Mouse (Mus musculus) embryonic stem cell, embryonic (primary cell): Measurements from ENCODE around the gene Tas1r3.

ENCODE experiments used
- CTCF ChIA-PET, 4 experiments: fragments of 300-600 bp in 2 of 4; fragments of 350-600 bp in 2 of 4; sonication (Branson Sonifier 250); formaldehyde crosslinking; loops; one replicate each; lab custom pipeline; 2022; ENCODE audit warnings: inconsistent platforms in 2 of 4; lab: Charles Lee
- POLR2A ChIA-PET, 4 experiments: fragments of 300-600 bp in 2 of 4; fragments of 350-600 bp in 2 of 4; sonication (Branson Sonifier 250); formaldehyde crosslinking; loops; one replicate each; lab custom pipeline; 2022; ENCODE audit warnings: antibody characterized with exemption in 4 of 4, inconsistent platforms in 1 of 4; lab: Charles Lee

The Tas1r3 gene

GRCm38 (mm10) chr4:155892438-155893211 lies 29.5 kb upstream of the Tas1r3 start:
- CTCF ChIA-PET, result interaction anchor here in 1 of 4 experiments (1.9 to 2.8 kb wide), 2 partner anchors 59 to 67 kb away, joined by 4 to 7 read pairs; no protein-coding TSS in a partner anchor
- POLR2A ChIA-PET, result interaction anchor here in 3 of 4 experiments (0.6 to 3.4 kb wide), 19 partner anchors 8 to 223 kb away, joined by 3 to 9 read pairs (median 4); partner anchors contain the start of genes Ube2j2 (in 2 of the 3), 9430015G10Rik (in 1 of the 3), Aurkaip1 (in 1 of the 3) and Cptp (in 1 of the 3)

GRCm38 (mm10) chr4:155892017-155892416 lies 28.9 kb upstream of the Tas1r3 start:
- CTCF ChIA-PET, result interaction anchor here in 3 of 4 experiments (0.6 to 2.8 kb wide), 6 partner anchors 12 to 186 kb away, joined by 3 to 7 read pairs (median 3); no protein-coding TSS in a partner anchor
- POLR2A ChIA-PET, result interaction anchor here in 3 of 4 experiments (0.6 to 3.4 kb wide), 24 partner anchors 9 to 306 kb away, joined by 3 to 9 read pairs (median 4); partner anchors contain the start of genes Ube2j2 (in 3 of the 3), 9430015G10Rik (in 1 of the 3), Aurkaip1 (in 1 of the 3) and C1qtnf12 (in 1 of the 3)

GRCm38 (mm10) chr4:155891551-155892001 lies 28.4 kb upstream of the Tas1r3 start, which contains the start of the genes Pusl1 and Acap3:
Pusl1 (minus strand) TSS chr4:155891781.
Acap3 (plus strand) TSS chr4:155891822.
- ChIA-PET CTCF (interaction anchor here in 3 of 4 experiments (0.5 to 2.8 kb wide), 7 partner anchors 13 to 221 kb away, joined by 3 to 7 read pairs (median 3); no protein-coding TSS in a partner anchor), POLR2A (interaction anchor here in 3 of 4 experiments (0.7 to 3.4 kb wide), 25 partner anchors 8 to 307 kb away, joined by 3 to 9 read pairs (median 4); partner anchors contain the start of genes Ube2j2 (in 3 of the 3), 9430015G10Rik (in 1 of the 3), Aurkaip1 (in 1 of the 3) and C1qtnf12 (in 1 of the 3))

- POLR2A ChIA-PET, result interaction anchor here in 3 of 4 experiments (0.6 to 3.4 kb wide), 19 partner anchors 8 to 307 kb away, joined by 3 to 9 read pairs (median 3); partner anchors contain the start of genes Ube2j2 (in 2 of the 3), 9430015G10Rik (in 1 of the 3), Aurkaip1 (in 1 of the 3) and C1qtnf12 (in 1 of the 3)
- CTCF ChIA-PET, result interaction anchor here in 3 of 4 experiments (0.5 to 1.0 kb wide), 6 partner anchors 9 to 222 kb away, joined by 3 to 4 read pairs (median 3); no protein-coding TSS in a partner anchor
These were observed 27.9 kb upstream of the Tas1r3 start for GRCm38 (mm10) chr4:155891011-155891471.

GRCm38 (mm10) chr4:155889316-155889715 lies 26.2 kb upstream of the Tas1r3 start:
- POLR2A ChIA-PET, result interaction anchor here in 2 of 4 experiments (0.6 to 1.5 kb wide), 7 partner anchors 9 to 408 kb away, joined by 3 to 4 read pairs (median 3); no protein-coding TSS in a partner anchor

GRCm38 (mm10) chr4:155888181-155888580 lies 25.0 kb upstream of the Tas1r3 start:
- ChIA-PET CTCF (interaction anchor here in 1 of 4 experiments (0.7 kb wide), 1 partner anchor 40 kb away, joined by 3 read pairs; no protein-coding TSS in a partner anchor), POLR2A (interaction anchor here in 2 of 4 experiments (0.6 to 1.5 kb wide), 6 partner anchors 19 to 75 kb away, joined by 3 read pairs; partner anchors contain the start of genes Ccnl2 (in 1 of the 2), Cptp (in 1 of the 2) and Ints11 (in 1 of the 2))

More at GRCm38 (mm10) chr4:155889316-155889715, 26.2 kb upstream of the Tas1r3 start:
- CTCF ChIA-PET, result interaction anchor here in 1 of 4 experiments (0.7 kb wide), 1 partner anchor 15 kb away, joined by 3 read pairs; no protein-coding TSS in a partner anchor

GRCm38 (mm10) chr4:155887674-155888073 lies 24.5 kb upstream of the Tas1r3 start:
- POLR2A ChIA-PET, result interaction anchor here in 2 of 4 experiments (1.1 to 3.3 kb wide), 4 partner anchors 22 to 70 kb away, joined by 3 to 14 read pairs (median 3); partner anchors contain the start of gene Tas1r3 (in 1 of the 2)
- CTCF ChIA-PET, result interaction anchor here in 1 of 4 experiments (0.7 kb wide), 1 partner anchor 39 kb away, joined by 3 read pairs; no protein-coding TSS in a partner anchor

GRCm38 (mm10) chr4:155886330-155886729 lies 23.2 kb upstream of the Tas1r3 start:
- ChIA-PET POLR2A (interaction anchor here in 3 of 4 experiments (0.8 to 3.3 kb wide), 7 partner anchors 9 to 350 kb away, joined by 3 to 14 read pairs (median 3); partner anchors contain the start of genes Cptp (in 1 of the 3), Ints11 (in 1 of the 3) and Tas1r3 (in 1 of the 3)), CTCF (interaction anchor here in 2 of 4 experiments (1.1 to 1.4 kb wide), 2 partner anchors 9 to 53 kb away, joined by 3 to 4 read pairs; no protein-coding TSS in a partner anchor)

- CTCF ChIA-PET, result no interaction called here
- POLR2A ChIA-PET, result interaction anchor here in 2 of 4 experiments (0.8 to 2.1 kb wide), 5 partner anchors 8 to 148 kb away, joined by 3 to 6 read pairs (median 3); partner anchors contain the start of genes Acap3 (in 1 of the 2), Cptp (in 1 of the 2), Ints11 (in 1 of the 2) and Pusl1 (in 1 of the 2)
These were observed 20.4 kb upstream of the Tas1r3 start for GRCm38 (mm10) chr4:155883587-155883986.

- ChIA-PET POLR2A (interaction anchor here in 2 of 4 experiments (1.1 to 3.3 kb wide), 3 partner anchors 12 to 23 kb away, joined by 3 to 10 read pairs (median 4); no protein-coding TSS in a partner anchor), CTCF (interaction anchor here in 1 of 4 experiments (0.5 kb wide), 1 partner anchor 23 kb away, joined by 3 read pairs; no protein-coding TSS in a partner anchor)
These were observed 8.2 kb upstream of the Tas1r3 start for GRCm38 (mm10) chr4:155871404-155871803.

GRCm38 (mm10) chr4:155869317-155870033 lies 6.3 kb upstream of the Tas1r3 start, which contains the start of the genes Cptp and Ints11:
Cptp (minus strand) TSS chr4:155869440.
Ints11 (plus strand) TSS chr4:155869546.
- ChIA-PET CTCF (interaction anchor here in 2 of 4 experiments (0.5 to 1.7 kb wide), 7 partner anchors 10 to 99 kb away, joined by 3 to 7 read pairs (median 4); no protein-coding TSS in a partner anchor), POLR2A (interaction anchor here (0.6 to 3.3 kb wide), 44 partner anchors 8 to 332 kb away, joined by 3 to 16 read pairs (median 4); partner anchors contain the start of genes 9430015G10Rik (in 1 of the 4), Acap3 (in 1 of the 4), Atad3a (in 1 of the 4) and Ccnl2 (in 1 of the 4))

GRCm38 (mm10) chr4:155868614-155869298 lies 5.6 kb upstream of the Tas1r3 start:
- CTCF ChIA-PET, result interaction anchor here in 2 of 4 experiments (0.5 to 1.7 kb wide), 7 partner anchors 10 to 100 kb away, joined by 3 to 7 read pairs (median 4); no protein-coding TSS in a partner anchor
- POLR2A ChIA-PET, result interaction anchor here in 3 of 4 experiments (0.6 to 3.3 kb wide), 38 partner anchors 8 to 241 kb away, joined by 3 to 16 read pairs (median 4); partner anchors contain the start of genes Ube2j2 (in 2 of the 3), 9430015G10Rik (in 1 of the 3), Acap3 (in 1 of the 3) and Atad3a (in 1 of the 3)

- POLR2A ChIA-PET, result interaction anchor here in 2 of 4 experiments (0.6 to 1.7 kb wide), 3 partner anchors 8 to 58 kb away, joined by 3 read pairs; no protein-coding TSS in a partner anchor
- CTCF ChIA-PET, result no interaction called here
These were observed 1.4 kb downstream of the Tas1r3 start for GRCm38 (mm10) chr4:155861787-155862186.

GRCm38 (mm10) chr4:155859318-155859717 lies 3.8 kb downstream of the Tas1r3 start:
- POLR2A ChIA-PET, result interaction anchor here (0.6 to 3.1 kb wide), 16 partner anchors 10 to 376 kb away, joined by 3 to 20 read pairs (median 4); partner anchors contain the start of genes Aurkaip1 (in 2 of the 4), Cptp (in 2 of the 4), Dvl1 (in 2 of the 4) and Ints11 (in 2 of the 4)
- CTCF ChIA-PET, result interaction anchor here (1.0 to 1.5 kb wide), 5 partner anchors 10 to 46 kb away, joined by 3 to 7 read pairs (median 3); partner anchors contain the start of genes Cptp (in 2 of the 4) and Ints11 (in 2 of the 4)

GRCm38 (mm10) chr4:155856881-155857280 lies 6.3 kb downstream of the Tas1r3 start:
- ChIA-PET CTCF (no interaction called here), POLR2A (interaction anchor here in 1 of 4 experiments (1.1 kb wide), 1 partner anchor 40 kb away, joined by 7 read pairs; no protein-coding TSS in a partner anchor)
